Mouse (Mus musculus) lung, postnatal 0 days (tissue): ENCODE data around the gene Ddx6.

Experiments
- CTCF ChIP-seq: IDR thresholded peaks from 2 replicates; pipeline ENCODE4 v1.5.1; 2016; ENCODE audit warnings: antibody characterized with exemption, mild to moderate bottlenecking
- EP300 ChIP-seq: IDR thresholded peaks from 2 replicates; pipeline ENCODE4 v1.6.1; 2016; ENCODE audit warnings: antibody characterized with exemption, mild to moderate bottlenecking, control low read depth

DNA sequence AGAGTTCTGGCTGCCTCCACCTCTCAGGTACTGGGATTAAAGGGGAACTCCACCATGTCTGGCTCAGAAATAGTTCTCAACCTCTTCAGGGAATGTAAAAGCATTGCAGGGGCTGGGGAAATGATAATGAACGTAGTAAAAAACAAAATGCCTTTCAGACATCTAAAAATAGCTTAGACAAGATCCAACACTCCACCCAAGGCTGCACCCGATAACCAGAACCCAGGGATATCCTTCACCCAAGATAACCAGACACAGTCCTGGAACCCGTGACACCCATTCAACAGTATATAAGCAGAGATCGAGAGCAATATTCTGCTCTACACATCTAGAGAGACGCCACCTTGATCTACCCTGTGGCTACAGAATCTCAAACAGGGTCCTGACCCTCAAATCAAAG is 24.6 kb upstream of the Ddx6 start:
- TF ChIP-seq CTCF: no peak
- no peak for TF ChIP-seq EP300
